Mouse (Mus musculus) inflammation-experienced regulatory T-cells, adult 16 weeks (primary cell): ENCODE results near the gene AW209491. TPM values are rescaled to one million over a fixed set of nuclear protein-coding genes. Genes with fewer than 3 reads are reported as not detected.

Experiments used
- polyA plus RNA-seq: library from polyadenylated mRNA; unstranded; fragments of 100-300 nt; shearing (Covaris generic); gene quantifications from one replicate; pipeline ENCODE4 v1.2.1, GENCODE M21; 2017

Gene AW209491
- polyA plus RNA-seq, result 25.5 TPM

GRCm38 (mm10) chr13:14629726-14630641 lies at the start of gene AW209491:
Gene AW209491 (plus strand): TSS chr13:14630154.

GRCm38 (mm10) chr13:14612926-14613529 lies 16.9 kb upstream of the AW209491 start, which contains the start of the genes Mrpl32 and Psma2:
Gene Mrpl32 (minus strand): TSS chr13:14613165.
Gene Psma2 (plus strand): TSS chr13:14613240.

Other genes with a start within 250 kb of the AW209491 start
- 0.10 TPM for gene Hecw1, start 106.9 kb upstream of the AW209491 start, polyA plus RNA-seq
- gene Mrpl32, start 17.0 kb upstream of the AW209491 start, polyA plus RNA-seq, result 129 TPM
- 264 TPM for gene Psma2, start 16.9 kb upstream of the AW209491 start, polyA plus RNA-seq